Mouse (Mus musculus) spleen, embryonic (tissue): ENCODE measurements at regions not wholly inside any gene's neighbourhood (a gene's known extent, or its start where the extent isn't known, plus 50 kb on each side); places are given as distances from the start of the nearest gene placed in this dataset.

Source experiments
- CTCF ChIA-PET: fragments of 350-600 bp; sonication (Branson Sonifier 250); formaldehyde crosslinking; loops from one replicate; lab custom pipeline; 2022; lab: Charles Lee

- CTCF ChIA-PET, result no interaction called here
Observed at GRCm38 (mm10) chr2:159343624-159344560, 549.3 kb downstream of the Dhx35 start.

- CTCF ChIA-PET, result no interaction called here
Observed at GRCm38 (mm10) chr2:159354247-159354646, 559.6 kb downstream of the Dhx35 start.

- CTCF ChIA-PET, result no interaction called here
Observed at GRCm38 (mm10) chr2:159356503-159356902, 561.9 kb downstream of the Dhx35 start.

GRCm38 (mm10) chr2:159361371-159361770 is 566.8 kb downstream of the Dhx35 start:
- CTCF ChIA-PET, result no interaction called here

GRCm38 (mm10) chr2:159392865-159393264 is 598.3 kb downstream of the Dhx35 start:
- CTCF ChIA-PET, result no interaction called here

- CTCF ChIA-PET, result no interaction called here
Observed at GRCm38 (mm10) chr2:159401421-159402100, 607.0 kb downstream of the Dhx35 start.

GRCm38 (mm10) chr2:159404940-159405339 is 610.3 kb downstream of the Dhx35 start:
- CTCF ChIA-PET, result no interaction called here

- CTCF ChIA-PET, result no interaction called here
Observed at GRCm38 (mm10) chr2:159414599-159414998, 620.0 kb downstream of the Dhx35 start.

GRCm38 (mm10) chr2:159418371-159418940 is 623.8 kb downstream of the Dhx35 start:
- CTCF ChIA-PET, result no interaction called here

- CTCF ChIA-PET, result no interaction called here
Observed at GRCm38 (mm10) chr2:159422281-159422937, 627.8 kb downstream of the Dhx35 start.

- CTCF ChIA-PET, result no interaction called here
Observed at GRCm38 (mm10) chr2:159428201-159428600, 633.6 kb downstream of the Dhx35 start.

- CTCF ChIA-PET, result no interaction called here
Observed at GRCm38 (mm10) chr2:159430577-159431329, 636.1 kb downstream of the Dhx35 start.

GRCm38 (mm10) chr2:159438961-159439360 is 644.4 kb downstream of the Dhx35 start:
- CTCF ChIA-PET, result no interaction called here

GRCm38 (mm10) chr2:159443581-159443980 is 649.0 kb downstream of the Dhx35 start:
- CTCF ChIA-PET, result no interaction called here

GRCm38 (mm10) chr2:159446434-159446833 is 651.8 kb downstream of the Dhx35 start:
- CTCF ChIA-PET, result no interaction called here

- CTCF ChIA-PET, result no interaction called here
Observed at GRCm38 (mm10) chr2:159446886-159447285, 652.3 kb downstream of the Dhx35 start.

GRCm38 (mm10) chr2:159448976-159449375 is 654.4 kb downstream of the Dhx35 start:
- CTCF ChIA-PET, result no interaction called here

- CTCF ChIA-PET, result no interaction called here
Observed at GRCm38 (mm10) chr2:159451439-159451838, 656.8 kb downstream of the Dhx35 start.

- CTCF ChIA-PET, result no interaction called here
Observed at GRCm38 (mm10) chr2:159481399-159482080, 686.9 kb downstream of the Dhx35 start.

GRCm38 (mm10) chr2:159491090-159491489 is 696.5 kb downstream of the Dhx35 start:
- CTCF ChIA-PET, result no interaction called here

GRCm38 (mm10) chr2:159498691-159499090 is 704.1 kb downstream of the Dhx35 start:
- CTCF ChIA-PET, result no interaction called here
